In the genomic region with DNA sequence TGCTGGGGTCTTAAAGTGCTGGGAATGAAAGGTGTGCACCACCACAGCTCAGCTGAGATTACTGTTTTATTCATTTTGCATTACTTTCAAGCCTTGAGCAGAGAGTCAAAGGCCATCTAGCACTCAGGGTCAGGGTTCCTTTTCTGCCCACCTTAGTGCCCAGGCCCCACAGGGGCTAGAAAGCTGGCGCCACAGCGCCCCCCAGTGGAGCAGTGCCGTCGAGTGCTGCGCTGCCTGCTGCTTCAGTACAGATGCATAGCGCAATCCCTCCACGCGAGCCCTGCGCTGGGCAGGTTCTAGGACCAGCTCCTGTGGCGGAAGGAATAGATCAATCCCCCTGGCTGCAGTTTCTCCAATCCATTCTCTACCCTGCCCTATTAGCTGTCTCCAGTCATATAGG, we compare ENCODE assay signal across 8 mouse cellular contexts. TPM values are rescaled to one million over a fixed set of nuclear protein-coding genes. Genes with fewer than 3 reads are reported as not detected.
DNase-seq lines count a peak whose midpoint lies in the region; ATAC-seq and TF ChIP-seq lines count a peak whose summit lies in the region.

No protein-coding gene starts in this region.

- no peak overlapping the region for H3K4me2 ChIP-seq in liver, embryonic 12.5 days
- 0 out of 2 replicates have a peak overlapping the region, but pooled peaks have one; percentile 12 for H3K4me2 ChIP-seq in stomach, postnatal 0 days (replicated peaks; ENCODE audit: low read depth)

- peak; percentile 65 for DNase-seq in liver
- peak; percentile 89 for DNase-seq in ZHBTc4 (ENCODE audit: low read depth, low spot score)
- peak; percentile 60 for DNase-seq in induced T-regulatory cell, adult 2 months (ENCODE audit: low read depth)
- DNase-seq in lung, postnatal 36 days = peak; percentile 56
- peak; percentile 67 for DNase-seq in stomach, postnatal 0 days (ENCODE audit: low spot score)
- DNase-seq in right cerebral cortex, adult 2 months (ENCODE audit: low spot score in 2 of 2) = no peak

- no peaks in the 10 kb centered on the region for H3K4me1 ChIP-seq in liver, embryonic 12.5 days
- no peaks in the 10 kb centered on the region for H3K4me1 ChIP-seq in embryonic fibroblast, embryonic 13.5 days (ENCODE audit: control insufficient read depth, insufficient read depth, low read length)
- H3K4me1 ChIP-seq in stomach, postnatal 0 days (replicated peaks; ENCODE audit: control insufficient read depth, insufficient read depth) = no peaks in the 10 kb centered on the region

- H3K27me3 ChIP-seq in liver, embryonic 12.5 days (replicated peaks) = no peaks in the 10 kb centered on the region
- no peaks in the 10 kb centered on the region for H3K27me3 ChIP-seq in stomach, postnatal 0 days (ENCODE audit: control insufficient read depth, insufficient read depth, low read length)

- TF ChIP-seq POLR2A in embryonic fibroblast, embryonic 13.5 days (IDR thresholded peaks at IDR 0.05; ENCODE audit: low read depth, low read length) = no peak

- H3K4me3 ChIP-seq in liver, embryonic 12.5 days = no peak overlapping the region
- H3K4me3 ChIP-seq in embryonic fibroblast, embryonic 13.5 days (ENCODE audit: insufficient read depth, low read length) = no peak overlapping the region
- H3K4me3 ChIP-seq in stomach, postnatal 0 days (ENCODE audit: low read depth, low read length) = no peak overlapping the region

- WGBS in liver, embryonic 12.5 days (ENCODE audit: insufficient replicate concordance) = 64% methylated on average over 10 of the region's 10 CpGs
- 28% methylated on average over 10 of the region's 10 CpGs for WGBS in stomach, postnatal 0 days

- H3K9ac ChIP-seq in liver, embryonic 12.5 days = no peak overlapping the region
- no peak overlapping the region for H3K9ac ChIP-seq in stomach, postnatal 0 days (ENCODE audit: low read length)

- ATAC-seq in liver, embryonic 12.5 days = no peak
- no peak for ATAC-seq in stomach, postnatal 0 days (ENCODE audit: low FRiP score, low TSS enrichment)

- H3K9me3 ChIP-seq in liver, embryonic 12.5 days (replicated peaks) = no peaks in the 10 kb centered on the region
- no peaks in the 10 kb centered on the region for H3K9me3 ChIP-seq in stomach, postnatal 0 days (ENCODE audit: control insufficient read depth, low read length)

- no peak for TF ChIP-seq EP300 in stomach, postnatal 0 days (optimal IDR thresholded peaks at IDR 0.05)

- no peak overlapping the region for H3K27ac ChIP-seq in liver, embryonic 12.5 days
- no peak overlapping the region for H3K27ac ChIP-seq in embryonic fibroblast, embryonic 13.5 days (ENCODE audit: insufficient read depth, low read length)
- H3K27ac ChIP-seq in stomach, postnatal 0 days (replicated peaks) = no peak overlapping the region

- peak; percentile 65; the same call in 1 of the 2 replicates for TF ChIP-seq CTCF in embryonic fibroblast, embryonic 13.5 days (IDR thresholded peaks at IDR 0.05; ENCODE audit: borderline replicate concordance, insufficient read depth, low read length)
- TF ChIP-seq CTCF in stomach, postnatal 0 days (IDR thresholded peaks at IDR 0.05; ENCODE audit: low read depth) = peak; percentile 75

- H3K36me3 ChIP-seq in liver, embryonic 12.5 days = peaks cover 82% of the 10 kb centered on the region
- peaks cover 3% of the 10 kb centered on the region; the same call in 1 of the 2 replicates for H3K36me3 ChIP-seq in stomach, postnatal 0 days (ENCODE audit: control insufficient read depth, insufficient read depth, low read length)

RNA-seq across cellular contexts. Expression of a gene that starts 6.9 kb away (rescaled TPM):
- 5.3 and 6.7 TPM in 2 replicates for polyA plus RNA-seq in liver, embryonic 12.5 days (2016; fragmentation: Nextera tagmentation; extraction: Ambion mirVana)
- polyA plus RNA-seq in embryonic fibroblast, embryonic 13.5 days (2011; ENCODE audit: insufficient read length, low read depth, missing spikeins) = 107 and 109 TPM in 2 replicates
- 14.5 and 15.9 TPM in 2 replicates for polyA plus RNA-seq in stomach, postnatal 0 days (2015; fragmentation: Nextera tagmentation; extraction: Ambion mirVana)

RNA-seq across cellular contexts. Expression of a gene that starts 22.8 kb away (rescaled TPM):
- polyA plus RNA-seq in liver, embryonic 12.5 days (2016; fragmentation: Nextera tagmentation; extraction: Ambion mirVana) = 4.7 and 4.9 TPM in 2 replicates
- 1.8 TPM in 2 replicates for polyA plus RNA-seq in embryonic fibroblast, embryonic 13.5 days (2011; ENCODE audit: insufficient read length, low read depth, missing spikeins)
- 5.7 and 6.2 TPM in 2 replicates for polyA plus RNA-seq in stomach, postnatal 0 days (2015; fragmentation: Nextera tagmentation; extraction: Ambion mirVana)

RNA-seq across cellular contexts. Expression of a gene that starts 25.1 kb away (rescaled TPM):
- 103 and 105 TPM in 2 replicates for polyA plus RNA-seq in liver, embryonic 12.5 days (2016; fragmentation: Nextera tagmentation; extraction: Ambion mirVana)
- 34.4 and 43.2 TPM in 2 replicates for polyA plus RNA-seq in embryonic fibroblast, embryonic 13.5 days (2011; ENCODE audit: insufficient read length, low read depth, missing spikeins)
- 139 and 144 TPM in 2 replicates for polyA plus RNA-seq in stomach, postnatal 0 days (2015; fragmentation: Nextera tagmentation; extraction: Ambion mirVana)

Comparison
In these comparisons a context has a peak if more than half of its experiments do, and no peak if none do; other contexts are left out.
1. DNase-seq: peak in liver (single experiment), ZHBTc4 (single experiment), induced T-regulatory cell, adult 2 months (single experiment), lung, postnatal 36 days (single experiment) and stomach, postnatal 0 days (single experiment); none in right cerebral cortex, adult 2 months (0 of 2).